Comparison of ENCODE assay signal across 19 mouse cellular contexts in genomic region chr10:39594716-39595115, GRCm38 (mm10). TPM values are rescaled to one million over a fixed set of nuclear protein-coding genes. Genes with fewer than 3 reads are reported as not detected.
A peak's percentile ranks its signal among the peaks of the same experiment; 100 is the strongest.
DNase-seq lines count a peak whose midpoint lies in the region; ATAC-seq and TF ChIP-seq lines count a peak whose summit lies in the region.
"Had no signal": no experiment of that assay in that cellular context is flagged by ENCODE, and none has a peak within 500 bp of the region (broad histone marks: within the 10 kb centered on the region; RNA-seq: fewer than 3 reads in every experiment).

No protein-coding gene starts in this region.

- WGBS in intestine, embryonic 14.5 days: 89% methylated on average over 1 of the region's 1 CpGs
- 79% methylated on average over 1 of the region's 1 CpGs for WGBS in intestine, postnatal 0 days
- WGBS in intestine, embryonic 16.5 days: 73% methylated on average over 1 of the region's 1 CpGs
- WGBS in stomach, postnatal 0 days: 88% methylated on average over 1 of the region's 1 CpGs

- H3K4me3 ChIP-seq in intestine, embryonic 14.5 days (ENCODE audit: low read depth, low read length): no peak overlapping the region
- no peak overlapping the region for H3K4me3 ChIP-seq in intestine, postnatal 0 days (ENCODE audit: low read depth, low read length)
- H3K4me3 ChIP-seq in intestine, embryonic 16.5 days (ENCODE audit: low read length): no peak overlapping the region
- no peak overlapping the region for H3K4me3 ChIP-seq in stomach, postnatal 0 days (ENCODE audit: low read depth, low read length)
- H3K4me3 ChIP-seq: embryonic facial prominence, embryonic 12.5 days; forebrain, embryonic 12.5 days; heart, embryonic 15.5 days had no signal

- no peaks in the 10 kb centered on the region for H3K36me3 ChIP-seq in intestine, embryonic 14.5 days (ENCODE audit: control insufficient read depth, insufficient read depth, low read length)
- no peaks in the 10 kb centered on the region for H3K36me3 ChIP-seq in intestine, postnatal 0 days (ENCODE audit: control insufficient read depth, insufficient read depth)
- H3K36me3 ChIP-seq in intestine, embryonic 16.5 days (ENCODE audit: control insufficient read depth, insufficient read depth, low read length): no peaks in the 10 kb centered on the region; the same call in 1 of the 2 replicates
- H3K36me3 ChIP-seq in stomach, postnatal 0 days (ENCODE audit: control insufficient read depth, insufficient read depth, low read length): no peaks in the 10 kb centered on the region
- H3K36me3 ChIP-seq: embryonic facial prominence, embryonic 12.5 days; forebrain, embryonic 12.5 days; heart, embryonic 15.5 days had no signal

- H3K9me3 ChIP-seq in intestine, embryonic 14.5 days (ENCODE audit: control insufficient read depth, low read length): peaks cover 10% of the 10 kb centered on the region; the same call in 1 of the 2 replicates
- H3K9me3 ChIP-seq in intestine, postnatal 0 days (ENCODE audit: control insufficient read depth): peaks cover 6% of the 10 kb centered on the region
- H3K9me3 ChIP-seq in intestine, embryonic 16.5 days (ENCODE audit: control insufficient read depth, low read length): peaks cover 9% of the 10 kb centered on the region; the same call in 1 of the 2 replicates
- no peaks in the 10 kb centered on the region; the same call in 1 of the 2 replicates for H3K9me3 ChIP-seq in stomach, postnatal 0 days (ENCODE audit: control insufficient read depth, low read length)
- H3K9me3 ChIP-seq: heart, embryonic 15.5 days had no signal

- no peak overlapping the region for H3K4me2 ChIP-seq in intestine, embryonic 14.5 days (ENCODE audit: low read length)
- H3K4me2 ChIP-seq in intestine, postnatal 0 days (replicated peaks; ENCODE audit: low read depth): no peak overlapping the region
- no peak overlapping the region for H3K4me2 ChIP-seq in intestine, embryonic 16.5 days (ENCODE audit: low read depth, low read length)
- no peak overlapping the region for H3K4me2 ChIP-seq in stomach, postnatal 0 days (replicated peaks; ENCODE audit: low read depth)
- H3K4me2 ChIP-seq: embryonic facial prominence, embryonic 12.5 days; forebrain, embryonic 12.5 days; heart, embryonic 11.5 days; heart, embryonic 15.5 days; hindbrain, embryonic 14.5 days had no signal

- no peak for ATAC-seq in intestine, embryonic 14.5 days (replicated peaks; ENCODE audit: low FRiP score, low TSS enrichment, low read depth)
- no peak for ATAC-seq in intestine, postnatal 0 days
- no peak for ATAC-seq in intestine, embryonic 16.5 days
- ATAC-seq in stomach, postnatal 0 days (ENCODE audit: low FRiP score, low TSS enrichment): no peak
- ATAC-seq: forebrain, postnatal 0 days had no signal

- H3K27me3 ChIP-seq in intestine, embryonic 14.5 days (replicated peaks; ENCODE audit: control insufficient read depth, insufficient read depth, low read length): no peaks in the 10 kb centered on the region
- H3K27me3 ChIP-seq in intestine, postnatal 0 days (replicated peaks; ENCODE audit: control insufficient read depth, insufficient read depth, low read length): no peaks in the 10 kb centered on the region
- no peaks in the 10 kb centered on the region for H3K27me3 ChIP-seq in intestine, embryonic 16.5 days (replicated peaks; ENCODE audit: control insufficient read depth, insufficient read depth, low read length)
- H3K27me3 ChIP-seq in stomach, postnatal 0 days (ENCODE audit: control insufficient read depth, insufficient read depth, low read length): no peaks in the 10 kb centered on the region
- H3K27me3 ChIP-seq: embryonic facial prominence, embryonic 12.5 days; forebrain, embryonic 12.5 days; heart, embryonic 15.5 days had no signal

- H3K9ac ChIP-seq in intestine, embryonic 14.5 days (ENCODE audit: low read length): no peak overlapping the region
- H3K9ac ChIP-seq in intestine, postnatal 0 days (ENCODE audit: low read depth, low read length): no peak overlapping the region
- H3K9ac ChIP-seq in intestine, embryonic 16.5 days (ENCODE audit: low read depth, low read length): no peak overlapping the region
- H3K9ac ChIP-seq in stomach, postnatal 0 days (ENCODE audit: low read length): no peak overlapping the region
- H3K9ac ChIP-seq: embryonic facial prominence, embryonic 12.5 days; forebrain, embryonic 12.5 days; forebrain, postnatal 0 days; heart, embryonic 15.5 days; hindbrain, embryonic 14.5 days had no signal

- DNase-seq in intestine, embryonic 14.5 days (ENCODE audit: low spot score): no peak
- peak; percentile 91 for DNase-seq in ES-CJ7 (ENCODE audit: low read depth, low spot score)
- DNase-seq in stomach, postnatal 0 days (ENCODE audit: low spot score): no peak
- no peak for DNase-seq in layer of hippocampus, adult 18-20 months (ENCODE audit: low spot score in 2 of 2)
- no peak for DNase-seq in thymus, postnatal 14 days
- DNase-seq: adrenal gland, postnatal 14 days; cerebellum, adult 11-12 months; cerebellum, adult 9-10 months; cerebellum, postnatal 25 days; forebrain, postnatal 0 days; gastrocnemius, postnatal 25 days; heart, postnatal 14 days had no signal

- no peak for TF ChIP-seq CTCF in intestine, postnatal 0 days (IDR thresholded peaks at IDR 0.05; ENCODE audit: low read depth)
- TF ChIP-seq CTCF in stomach, postnatal 0 days (IDR thresholded peaks at IDR 0.05; ENCODE audit: low read depth): no peak

- peaks cover 18% of the 10 kb centered on the region for H3K4me1 ChIP-seq in intestine, embryonic 14.5 days (replicated peaks; ENCODE audit: control insufficient read depth, insufficient read depth, low read length)
- no peaks in the 10 kb centered on the region for H3K4me1 ChIP-seq in intestine, postnatal 0 days (replicated peaks; ENCODE audit: control insufficient read depth, insufficient read depth, low read length)
- peaks cover 6% of the 10 kb centered on the region for H3K4me1 ChIP-seq in intestine, embryonic 16.5 days (ENCODE audit: control insufficient read depth, insufficient read depth, low read length)
- H3K4me1 ChIP-seq in stomach, postnatal 0 days (replicated peaks; ENCODE audit: control insufficient read depth, insufficient read depth): no peaks in the 10 kb centered on the region

- no peak for TF ChIP-seq EP300 in stomach, postnatal 0 days (optimal IDR thresholded peaks at IDR 0.05)

- peak overlapping the region; percentile 76; the same call in 1 of the 2 replicates for H3K27ac ChIP-seq in intestine, embryonic 14.5 days (ENCODE audit: low read depth)
- no peak overlapping the region for H3K27ac ChIP-seq in intestine, postnatal 0 days (ENCODE audit: low read depth, low read length)
- peak overlapping the region; percentile 87; the same call in 1 of the 2 replicates for H3K27ac ChIP-seq in intestine, embryonic 16.5 days (ENCODE audit: low read length)
- H3K27ac ChIP-seq in stomach, postnatal 0 days (replicated peaks): peak overlapping the region; percentile 83; the same call in 1 of the 2 replicates
- H3K27ac ChIP-seq: embryonic facial prominence, embryonic 12.5 days; forebrain, embryonic 12.5 days; heart, embryonic 15.5 days had no signal

RNA-seq across cellular contexts. Expression of gene Traf3ip2, which starts 18.0 kb away (rescaled TPM):
- 27.8 and 28.5 TPM in 2 replicates for polyA plus RNA-seq in intestine, embryonic 14.5 days (2014; fragmentation: Nextera tagmentation; extraction: Ambion mirVana)
- 25.3 and 27.8 TPM in 2 replicates for polyA plus RNA-seq in intestine, postnatal 0 days (2015; fragmentation: Nextera tagmentation; extraction: Ambion mirVana)
- polyA plus RNA-seq in intestine, embryonic 16.5 days (2015; fragmentation: Nextera tagmentation; extraction: Ambion mirVana): 28.0 and 33.4 TPM in 2 replicates
- polyA plus RNA-seq in stomach, postnatal 0 days (2015; fragmentation: Nextera tagmentation; extraction: Ambion mirVana): 19.4 and 24.1 TPM in 2 replicates
- total RNA-seq in layer of hippocampus, adult 18-20 months (2021): 1 to 10 TPM; 1.5 to 2.1 TPM
